Mouse (Mus musculus): ENCODE data around the gene Ubash3a.
"Not testable (repeated sequence)": the region's sequence is repeated elsewhere in the genome, so short reads cannot be mapped to it uniquely, and the experiment has no call there.

DNA sequence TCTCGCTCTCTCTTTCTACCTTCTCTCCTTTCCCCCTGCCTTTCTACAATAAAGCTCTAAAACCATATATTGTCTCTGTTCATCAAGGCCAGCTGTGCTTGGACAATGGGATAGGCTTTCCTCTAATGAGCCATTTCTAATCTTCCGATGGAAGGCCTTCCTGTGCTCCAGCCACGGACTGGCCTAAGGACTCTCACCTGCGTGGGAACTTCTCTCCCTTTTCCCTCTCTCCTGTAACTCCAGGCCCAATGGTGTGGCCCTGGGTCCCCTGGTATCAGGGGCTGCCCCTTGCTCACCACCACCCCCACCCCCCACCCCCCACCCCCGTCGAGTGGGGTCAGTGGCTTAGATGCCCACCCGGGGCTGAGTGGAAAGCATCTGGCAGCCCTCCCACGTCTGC, 63.1 kb downstream of the Ubash3a start:
- not testable (repeated sequence) for TF ChIP-seq POLR2A (IDR thresholded peaks at IDR 0.05; ENCODE audit: borderline replicate concordance, insufficient read depth, low read length); CTCF (IDR thresholded peaks at IDR 0.05; ENCODE audit: borderline replicate concordance, insufficient read depth, low read depth, low read length)
